Mouse (Mus musculus) bone marrow, adult 2 months (tissue): ENCODE data around the gene Cnfn.

Experiments used
- CTCF ChIP-seq: fragments of 200-500 bp; IDR thresholded peaks from 2 replicates; pipeline ENCODE4 v1.5.1; 2011; ENCODE audit warnings: low read length, control low read depth; ENCODE audit not compliant: control insufficient read depth, insufficient read depth
- POLR2A ChIP-seq: fragments of 200-500 bp; IDR thresholded peaks from 2 replicates; pipeline ENCODE4 v1.6.1; 2011; ENCODE audit warnings: low read depth, mild to moderate bottlenecking, control low read depth, low read length, borderline replicate concordance; ENCODE audit not compliant: control insufficient read depth

- TF ChIP-seq CTCF, result no peak
- TF ChIP-seq POLR2A, result no peak
Measured at GRCm38 (mm10) chr7:25382541-25382940, 13.0 kb upstream of the Cnfn start.
